Mouse (Mus musculus) A20 (cell line): ENCODE results near the gene Aqp5.

Source experiments
- DNase-seq: peaks from one replicate; pipeline ENCODE4 v3.0.0-alpha.2; 2011; ENCODE audit warnings: low read depth, low spot score

Aqp5 gene

GRCm38 (mm10) chr15:99590429-99591084 is at the start of gene Aqp5:
Gene Aqp5, plus strand, starts transcription at chr15:99590782.
- no peak for DNase-seq

- DNase-seq = no peak
Measured at GRCm38 (mm10) chr15:99544047-99544446, 46.5 kb upstream of the Aqp5 start.

- no peak for DNase-seq
Measured at GRCm38 (mm10) chr15:99546596-99546995, 44.0 kb upstream of the Aqp5 start.

- no peak for DNase-seq
Measured at GRCm38 (mm10) chr15:99547732-99548131, 42.9 kb upstream of the Aqp5 start.

- DNase-seq = no peak
Measured at GRCm38 (mm10) chr15:99549901-99550300, 40.7 kb upstream of the Aqp5 start.

- no peak for DNase-seq
Measured at GRCm38 (mm10) chr15:99553767-99554166, 36.8 kb upstream of the Aqp5 start.

- DNase-seq = no peak
Measured at GRCm38 (mm10) chr15:99558947-99559346, 31.6 kb upstream of the Aqp5 start.

- DNase-seq = no peak
Measured at GRCm38 (mm10) chr15:99560246-99560645, 30.3 kb upstream of the Aqp5 start.

GRCm38 (mm10) chr15:99567371-99567770 is 23.2 kb upstream of the Aqp5 start:
- DNase-seq = no peak

GRCm38 (mm10) chr15:99568682-99569081 is 21.9 kb upstream of the Aqp5 start:
- DNase-seq = no peak

- no peak for DNase-seq
Measured at GRCm38 (mm10) chr15:99569123-99569522, 21.5 kb upstream of the Aqp5 start.

- DNase-seq = no peak
Measured at GRCm38 (mm10) chr15:99578802-99579485, 11.6 kb upstream of the Aqp5 start, which contains the start of gene Aqp2. Gene Aqp2, plus strand, starts transcription at chr15:99579055.

- no peak for DNase-seq
Measured at GRCm38 (mm10) chr15:99583463-99584344, 6.9 kb upstream of the Aqp5 start.

- DNase-seq = no peak
Measured at GRCm38 (mm10) chr15:99584407-99585202, 6.0 kb upstream of the Aqp5 start.

GRCm38 (mm10) chr15:99585741-99586140 is 4.8 kb upstream of the Aqp5 start:
- no peak for DNase-seq

GRCm38 (mm10) chr15:99586525-99586924 is 4.1 kb upstream of the Aqp5 start:
- no peak for DNase-seq

- DNase-seq = no peak
Measured at GRCm38 (mm10) chr15:99589237-99589636, 1.3 kb upstream of the Aqp5 start.

- DNase-seq = no peak
Measured at GRCm38 (mm10) chr15:99589704-99590103, 878 bp upstream of the Aqp5 start.

- no peak for DNase-seq
Measured at GRCm38 (mm10) chr15:99592177-99592576, 1.6 kb downstream of the Aqp5 start.

- DNase-seq = no peak
Measured at GRCm38 (mm10) chr15:99592877-99593276, 2.3 kb downstream of the Aqp5 start.

- no peak for DNase-seq
Measured at GRCm38 (mm10) chr15:99594951-99595350, 4.4 kb downstream of the Aqp5 start.
